ENCODE assay signal across 21 mouse cellular contexts in the genomic region with DNA sequence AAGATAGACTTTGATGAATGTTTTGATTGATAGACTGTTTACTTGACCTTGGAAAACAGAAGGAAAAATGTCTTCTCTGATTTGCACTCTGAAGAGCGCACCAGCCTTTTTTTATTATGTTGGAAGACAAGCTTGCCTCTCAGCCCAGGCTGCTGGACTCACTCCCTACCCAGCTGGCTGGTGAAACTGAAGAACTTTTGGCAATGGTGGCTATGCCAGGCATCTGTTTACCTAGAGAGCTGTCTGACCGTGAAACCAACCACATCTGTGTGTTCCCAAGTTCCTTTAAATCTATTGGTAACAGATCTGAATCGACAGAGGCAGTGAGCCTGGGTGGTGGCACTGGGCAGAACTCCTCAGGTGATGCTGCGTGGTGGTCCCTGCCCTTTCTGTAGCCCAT.
"Had no signal": no experiment of that assay in that cellular context is flagged by ENCODE, and none has a peak within 500 bp of the region (broad histone marks: within the 10 kb centered on the region; RNA-seq: fewer than 3 reads in every experiment).

No protein-coding gene starts in this region.

- ATAC-seq: midbrain, embryonic 15.5 days had no signal

- H3K27me3 ChIP-seq: kidney, embryonic 15.5 days; limb, embryonic 12.5 days; limb, embryonic 15.5 days; midbrain, embryonic 12.5 days; midbrain, embryonic 15.5 days; neural tube, embryonic 12.5 days; neural tube, embryonic 15.5 days; stomach, embryonic 15.5 days had no signal

- H3K4me3 ChIP-seq: kidney, embryonic 15.5 days; limb, embryonic 12.5 days; limb, embryonic 15.5 days; liver, embryonic 13.5 days; midbrain, embryonic 12.5 days; midbrain, embryonic 15.5 days; neural tube, embryonic 12.5 days; neural tube, embryonic 15.5 days; stomach, embryonic 15.5 days had no signal

- DNase-seq: kidney, adult 8-10 months; kidney, postnatal 10 days; kidney, postnatal 36 days; left cerebral cortex, postnatal 4 days; liver, embryonic 13.5 days; lung, adult 2 months; lung, postnatal 14 days; right cerebral cortex, adult 18-20 months; right cerebral cortex, postnatal 14 days; right cerebral cortex, postnatal 4 days; spleen, adult 18-20 months; thymus, postnatal 25 days had no signal

- H3K9ac ChIP-seq: kidney, embryonic 15.5 days; limb, embryonic 12.5 days; limb, embryonic 15.5 days; liver, embryonic 13.5 days; midbrain, embryonic 12.5 days; midbrain, embryonic 15.5 days; neural tube, embryonic 12.5 days; neural tube, embryonic 15.5 days; stomach, embryonic 15.5 days had no signal

- H3K36me3 ChIP-seq: liver, embryonic 13.5 days; midbrain, embryonic 12.5 days; midbrain, embryonic 15.5 days; neural tube, embryonic 15.5 days had no signal

- H3K4me1 ChIP-seq: liver, embryonic 13.5 days; midbrain, embryonic 12.5 days; midbrain, embryonic 15.5 days; neural tube, embryonic 12.5 days had no signal

- H3K4me2 ChIP-seq: kidney, embryonic 15.5 days; limb, embryonic 12.5 days; limb, embryonic 15.5 days; liver, embryonic 13.5 days; midbrain, embryonic 12.5 days; midbrain, embryonic 15.5 days; neural tube, embryonic 12.5 days; neural tube, embryonic 15.5 days; stomach, embryonic 15.5 days had no signal

- H3K9me3 ChIP-seq: kidney, embryonic 15.5 days; limb, embryonic 15.5 days; liver, embryonic 13.5 days; midbrain, embryonic 12.5 days; midbrain, embryonic 15.5 days; neural tube, embryonic 12.5 days; neural tube, embryonic 15.5 days; stomach, embryonic 15.5 days had no signal

- H3K27ac ChIP-seq: kidney, embryonic 15.5 days; limb, embryonic 12.5 days; limb, embryonic 15.5 days; liver, embryonic 13.5 days; macrophage; midbrain, embryonic 12.5 days; midbrain, embryonic 15.5 days; neural tube, embryonic 12.5 days; neural tube, embryonic 15.5 days; stomach, embryonic 15.5 days had no signal
